8 mouse cellular contexts compared by ENCODE assay signal in genomic region chr11:69947337-69948065, GRCm38 (mm10). TPM values are rescaled to one million over a fixed set of nuclear protein-coding genes. Genes with fewer than 3 reads are reported as not detected.
DNase-seq lines count a peak whose midpoint lies in the region; ATAC-seq and TF ChIP-seq lines count a peak whose summit lies in the region.

No protein-coding gene starts in this region.

- no peak overlapping the region for H3K27ac ChIP-seq in testis, adult 2 months (ENCODE audit: control insufficient read depth, insufficient read depth, low read depth, low read length)
- H3K27ac ChIP-seq in forebrain, embryonic 11.5 days (ENCODE audit: low read depth, low read length), result peak overlapping the region; percentile 41

- ATAC-seq in forebrain, embryonic 11.5 days (replicated peaks; ENCODE audit: low FRiP score), result peak; percentile 22

- peaks cover 18% of the 10 kb centered on the region for H3K4me1 ChIP-seq in testis, adult 2 months (ENCODE audit: control insufficient read depth, insufficient read depth, low read length)
- H3K4me1 ChIP-seq in forebrain, embryonic 11.5 days (replicated peaks; ENCODE audit: control insufficient read depth, insufficient read depth, low read length), result peaks cover 11% of the 10 kb centered on the region; the same call in 1 of the 2 replicates

- DNase-seq in testis, postnatal 14 days (ENCODE audit: low spot score), result no peak
- peak; percentile 80 for DNase-seq in forebrain, embryonic 11.5 days (ENCODE audit: low spot score)
- DNase-seq in heart, postnatal 14 days, result peak; percentile 70 to 81
- DNase-seq in kidney, postnatal 4 days, result peak; percentile 78 to 82
- no peak for DNase-seq in MN1 (ENCODE audit: low spot score)
- DNase-seq in thymus, adult 18-20 months, result no peak

- WGBS in forebrain, embryonic 11.5 days, result 2% methylated on average over 29 of the region's 29 CpGs

- H3K9ac ChIP-seq in forebrain, embryonic 11.5 days (ENCODE audit: low read length), result peak overlapping the region; percentile 80

- H3K9me3 ChIP-seq in forebrain, embryonic 11.5 days (ENCODE audit: control insufficient read depth, low read length), result no peaks in the 10 kb centered on the region

- H3K79me2 ChIP-seq in myocyte (ENCODE audit: control insufficient read depth, insufficient read depth), result no peaks in the 10 kb centered on the region

- TF ChIP-seq POLR2A in testis, adult 2 months (IDR thresholded peaks at IDR 0.05; ENCODE audit: control insufficient read depth, low read depth, low read length), result no peak
- TF ChIP-seq POLR2A in myocyte (IDR thresholded peaks at IDR 0.05; ENCODE audit: insufficient read length, low read depth), result no peak

- H3K36me3 ChIP-seq in testis, adult 2 months (ENCODE audit: control insufficient read depth, insufficient read depth, low read length), result no peaks in the 10 kb centered on the region
- no peaks in the 10 kb centered on the region for H3K36me3 ChIP-seq in forebrain, embryonic 11.5 days (ENCODE audit: control insufficient read depth, insufficient read depth, low read length)
- no peaks in the 10 kb centered on the region for H3K36me3 ChIP-seq in myocyte (ENCODE audit: control insufficient read depth, insufficient read depth)

- no peak for TF ChIP-seq CTCF in testis, adult 2 months (IDR thresholded peaks at IDR 0.05; ENCODE audit: control insufficient read depth, insufficient read depth, insufficient replicate concordance, low read depth, low read length)

- no peaks in the 10 kb centered on the region for H3K27me3 ChIP-seq in testis, adult 2 months (ENCODE audit: control insufficient read depth, insufficient read depth, low read length)
- no peaks in the 10 kb centered on the region for H3K27me3 ChIP-seq in forebrain, embryonic 11.5 days (ENCODE audit: control insufficient read depth, insufficient read depth, low read length)
- no peaks in the 10 kb centered on the region for H3K27me3 ChIP-seq in myocyte (ENCODE audit: control insufficient read depth, insufficient read depth, insufficient read length)

- intact Hi-C loops in heart, postnatal 14 days (cut with DNase I), result loop anchor here (1.0 to 2.0 kb wide), 2 partner anchors 13 to 67 kb away; partner anchors contain the start of gene Kctd11

- peak overlapping the region; percentile 50 for H3K4me3 ChIP-seq in testis, adult 2 months (ENCODE audit: control insufficient read depth, low read depth, low read length)
- peak overlapping the region; percentile 50 for H3K4me3 ChIP-seq in forebrain, embryonic 11.5 days (ENCODE audit: low read depth, low read length)
- H3K4me3 ChIP-seq in myocyte, result peak overlapping the region; percentile 30

- no peak overlapping the region for H3ac ChIP-seq in myocyte (ENCODE audit: control insufficient read depth, insufficient read length)

- peak overlapping the region; percentile 71 for H3K4me2 ChIP-seq in forebrain, embryonic 11.5 days (ENCODE audit: low read depth, low read length, severe bottlenecking)
- peak overlapping the region; percentile 99 for H3K4me2 ChIP-seq in myocyte (ENCODE audit: low read depth)

TF ChIP-seq in myocyte, 11 proteins besides CTCF, POLR2A, EP300 and RAD21:
- no peak for TF ChIP-seq MYOD1 (IDR thresholded peaks at IDR 0.05; ENCODE audit: control insufficient read depth in 1 of 3, insufficient read length in 2 of 3, low read depth in 2 of 3)
- no peak for TF ChIP-seq REST (IDR thresholded peaks at IDR 0.05; ENCODE audit: insufficient read depth, insufficient read length)
- no peak for TF ChIP-seq TCF12 (IDR thresholded peaks at IDR 0.05; ENCODE audit: insufficient read depth, poor library complexity, severe bottlenecking)
- no peak for TF ChIP-seq POLR2AphosphoS2 (IDR thresholded peaks at IDR 0.05; ENCODE audit: insufficient read length, low read depth)

RNA-seq across cellular contexts. Expression of gene Slc2a4, which starts 0.5 kb away (rescaled TPM):
- polyA plus RNA-seq in testis, adult 2 months (2012; rRNA removed), result 1.9 and 3.6 TPM in 2 replicates
- polyA plus RNA-seq in forebrain, embryonic 11.5 days (2014; fragmentation: Nextera tagmentation; extraction: Ambion mirVana), result 13.7 and 14.8 TPM in 2 replicates
- 100 to 1,000 TPM; 206 to 234 TPM for total RNA-seq in heart, postnatal 14 days (2021)
- polyA plus RNA-seq in myocyte (2012; fragmentation: generic; extraction: Trizol), result 14.1 TPM

RNA-seq across cellular contexts. Expression of gene Ybx2, which starts 11.9 kb away (rescaled TPM):
- polyA plus RNA-seq in testis, adult 2 months (2012; rRNA removed), result 3,709 and 3,883 TPM in 2 replicates
- 7.1 and 10.1 TPM in 2 replicates for polyA plus RNA-seq in forebrain, embryonic 11.5 days (2014; fragmentation: Nextera tagmentation; extraction: Ambion mirVana)
- total RNA-seq in heart, postnatal 14 days (2021), result 10 to 100 TPM; 14.4 to 21.8 TPM
- polyA plus RNA-seq in myocyte (2012; fragmentation: generic; extraction: Trizol), result 0.12 TPM

RNA-seq across cellular contexts. Expression of gene Cldn7, which starts 17.1 kb away (rescaled TPM):
- polyA plus RNA-seq in testis, adult 2 months (2012; rRNA removed), result 3.0 and 4.9 TPM in 2 replicates
- polyA plus RNA-seq in forebrain, embryonic 11.5 days (2014; fragmentation: Nextera tagmentation; extraction: Ambion mirVana), result 3.2 and 6.4 TPM in 2 replicates
- total RNA-seq in heart, postnatal 14 days (2021), result under 1 TPM in 1 of 2 experiments, not detected in 1; 0.48 TPM
- polyA plus RNA-seq in myocyte (2012; fragmentation: generic; extraction: Trizol), result not detected

RNA-seq across cellular contexts. Expression of gene Eif5a, which starts 25.7 kb away (rescaled TPM):
- polyA plus RNA-seq in testis, adult 2 months (2012; rRNA removed), result 621 and 702 TPM in 2 replicates
- 2,045 and 2,063 TPM in 2 replicates for polyA plus RNA-seq in forebrain, embryonic 11.5 days (2014; fragmentation: Nextera tagmentation; extraction: Ambion mirVana)
- 100 to 1,000 TPM; 434 to 455 TPM for total RNA-seq in heart, postnatal 14 days (2021)
- 1,243 TPM for polyA plus RNA-seq in myocyte (2012; fragmentation: generic; extraction: Trizol)

RNA-seq across cellular contexts. Expression of gene Ctdnep1, which starts 33.5 kb away (rescaled TPM):
- 120 and 137 TPM in 2 replicates for polyA plus RNA-seq in testis, adult 2 months (2012; rRNA removed)
- polyA plus RNA-seq in forebrain, embryonic 11.5 days (2014; fragmentation: Nextera tagmentation; extraction: Ambion mirVana), result 20.4 and 28.0 TPM in 2 replicates
- total RNA-seq in heart, postnatal 14 days (2021), result 100 to 1,000 TPM; 143 to 147 TPM
- 146 TPM for polyA plus RNA-seq in myocyte (2012; fragmentation: generic; extraction: Trizol)

Comparison
In these comparisons a context has a peak if more than half of its experiments do, and no peak if none do; other contexts are left out.
1. DNase-seq: peak in forebrain, embryonic 11.5 days (single experiment), heart, postnatal 14 days (2 of 2) and kidney, postnatal 4 days (2 of 2); none in testis, postnatal 14 days (single experiment), MN1 (single experiment) and thymus, adult 18-20 months (0 of 2).
2. RNA of gene Ybx2, which starts 11.9 kb away (polyA plus RNA-seq): 3,709 to 3,883 TPM in testis, adult 2 months; 7.1 to 10.1 TPM in forebrain, embryonic 11.5 days and 0.12 TPM in myocyte (single experiment); every median in the first group is over 100 times any median in the second.
3. Peak in every context shown above with its lines, with median percentiles within 50 percentile points of each other: H3K4me3 ChIP-seq.